Mouse (Mus musculus) testis, postnatal 14 days (tissue): ENCODE results near the gene Tcf3.

Source experiments
- DNase-seq: peaks from one replicate; pipeline ENCODE4 v3.0.0; 2021; ENCODE audit warnings: low spot score

Gene Tcf3

DNA sequence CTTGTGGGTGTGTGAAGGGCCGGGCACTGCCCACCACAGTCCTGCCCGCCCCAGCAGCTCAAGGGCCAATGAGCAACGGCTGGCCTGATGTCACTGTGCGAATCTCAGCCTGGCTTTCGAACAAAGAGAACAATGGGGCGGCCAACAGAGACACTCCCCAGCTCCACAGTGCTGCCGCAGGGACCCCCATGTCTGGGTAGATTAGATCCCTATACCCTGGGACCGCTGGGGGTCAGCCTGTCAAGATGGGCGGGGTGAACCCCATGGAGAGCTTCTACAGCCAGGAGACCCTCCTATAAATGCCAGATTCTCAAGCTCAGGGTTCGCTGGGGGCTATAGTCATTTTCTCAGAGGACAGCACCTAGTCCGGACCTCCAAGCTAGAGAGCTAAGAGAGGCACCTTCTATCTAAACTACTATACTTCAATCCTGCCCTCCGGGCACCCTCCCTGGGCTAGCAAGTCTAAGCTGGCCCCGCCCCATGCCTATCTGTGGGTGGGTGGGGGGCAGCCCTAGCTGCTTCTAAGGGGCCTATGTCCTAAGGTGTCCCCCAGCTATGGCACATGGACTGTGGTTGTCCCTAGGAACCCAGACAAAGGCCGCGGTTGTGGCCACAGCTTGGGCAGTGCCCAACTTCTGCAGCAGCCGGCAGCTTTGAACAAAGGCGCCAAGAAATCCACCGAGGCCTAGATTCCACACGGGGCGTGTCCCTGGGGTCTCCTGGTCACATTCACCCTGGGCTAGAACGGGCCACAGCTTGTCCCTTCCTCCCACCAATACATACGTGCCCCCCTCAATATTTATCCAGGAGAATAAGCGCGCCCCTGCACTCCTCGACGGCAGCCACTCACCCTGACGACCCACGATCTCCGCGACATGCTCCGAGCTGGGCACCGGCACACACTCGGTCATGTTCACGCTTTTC lies 47.4 kb downstream of the Tcf3 start:
- DNase-seq, result no peak

DNA sequence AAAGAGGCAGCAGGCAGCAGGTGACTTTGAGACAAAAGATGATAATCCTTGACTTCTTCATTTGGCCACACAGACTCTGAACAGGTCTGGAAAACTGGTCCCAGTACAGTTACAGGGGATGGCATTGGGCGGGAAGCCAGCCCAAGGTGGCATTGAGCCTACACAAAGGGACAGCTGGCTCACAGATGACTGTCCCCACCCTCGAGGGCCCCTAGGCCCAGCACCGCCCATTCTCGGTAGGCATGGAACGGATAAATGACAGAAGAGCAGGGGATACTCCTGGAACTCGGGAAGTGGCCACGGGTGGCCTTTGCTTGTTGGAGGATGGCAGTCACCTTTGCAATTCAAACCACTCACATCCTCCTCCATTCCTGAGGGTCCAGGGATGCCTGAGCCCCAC lies 48.1 kb downstream of the Tcf3 start:
- no peak for DNase-seq

DNA sequence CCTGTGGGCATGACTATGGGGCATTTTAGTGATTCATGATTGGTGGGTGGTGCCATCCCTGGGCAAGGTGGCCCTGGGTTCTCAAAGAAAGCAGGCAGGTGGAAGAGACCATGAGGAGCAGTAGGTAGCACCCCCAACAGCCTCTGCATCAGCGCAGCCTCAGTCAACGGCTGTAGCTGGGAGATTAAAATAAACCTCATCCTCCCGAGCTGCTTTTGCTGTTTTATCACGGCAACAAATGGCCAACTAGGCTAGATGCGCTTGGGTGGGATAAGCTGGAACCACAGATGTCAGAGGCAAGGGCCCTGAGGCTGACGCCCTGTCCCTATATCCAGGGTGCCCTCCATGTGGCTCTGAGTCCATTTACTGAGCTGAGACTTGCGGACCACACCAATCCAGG lies 48.7 kb downstream of the Tcf3 start:
- DNase-seq, result no peak

DNA sequence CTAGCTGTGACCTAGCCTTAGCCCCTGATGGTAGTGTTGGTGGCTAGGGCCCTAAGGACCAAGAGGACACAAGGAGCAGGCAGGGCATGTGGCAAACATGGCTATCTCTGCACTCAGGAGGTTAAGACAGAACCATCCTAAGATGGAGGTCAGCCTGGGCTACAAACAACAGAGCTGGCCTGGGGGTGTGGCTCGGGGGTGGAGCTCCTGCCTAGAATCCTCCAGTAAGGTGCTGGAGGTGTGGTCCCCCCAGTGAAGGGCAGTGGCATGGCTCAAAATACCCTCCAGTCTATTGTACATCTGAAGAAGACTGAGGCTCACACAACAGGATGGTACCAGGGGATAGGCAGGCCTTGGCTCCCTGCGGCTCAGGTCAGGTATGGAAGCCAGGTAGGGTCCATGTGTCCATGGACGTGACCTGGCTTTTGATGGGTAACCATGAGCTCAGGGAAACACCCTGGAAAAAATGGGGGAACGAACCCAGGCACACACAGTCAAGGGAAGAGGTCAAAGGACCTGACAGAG lies 49.3 kb downstream of the Tcf3 start:
- no peak for DNase-seq

DNA sequence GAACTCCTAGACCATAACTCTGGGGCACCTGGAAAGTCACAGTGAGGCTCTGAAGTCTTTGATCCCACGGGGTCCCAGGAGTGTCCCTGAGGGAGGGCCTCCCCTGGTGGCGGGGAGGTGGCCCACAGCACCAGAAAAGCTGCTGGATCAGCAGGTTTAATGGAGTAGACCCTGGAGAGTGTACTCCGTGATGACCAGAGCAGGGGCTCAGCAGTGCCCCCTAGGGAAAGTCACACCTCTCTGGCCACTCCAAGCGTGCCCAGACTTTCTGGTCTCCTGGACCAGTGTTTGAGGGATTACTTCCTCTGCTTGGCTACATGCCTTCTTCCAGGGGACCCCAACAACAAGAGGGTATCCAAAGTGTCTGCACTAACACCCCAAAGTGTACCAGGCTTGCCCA lies 50.0 kb downstream of the Tcf3 start:
- no peak for DNase-seq

DNA sequence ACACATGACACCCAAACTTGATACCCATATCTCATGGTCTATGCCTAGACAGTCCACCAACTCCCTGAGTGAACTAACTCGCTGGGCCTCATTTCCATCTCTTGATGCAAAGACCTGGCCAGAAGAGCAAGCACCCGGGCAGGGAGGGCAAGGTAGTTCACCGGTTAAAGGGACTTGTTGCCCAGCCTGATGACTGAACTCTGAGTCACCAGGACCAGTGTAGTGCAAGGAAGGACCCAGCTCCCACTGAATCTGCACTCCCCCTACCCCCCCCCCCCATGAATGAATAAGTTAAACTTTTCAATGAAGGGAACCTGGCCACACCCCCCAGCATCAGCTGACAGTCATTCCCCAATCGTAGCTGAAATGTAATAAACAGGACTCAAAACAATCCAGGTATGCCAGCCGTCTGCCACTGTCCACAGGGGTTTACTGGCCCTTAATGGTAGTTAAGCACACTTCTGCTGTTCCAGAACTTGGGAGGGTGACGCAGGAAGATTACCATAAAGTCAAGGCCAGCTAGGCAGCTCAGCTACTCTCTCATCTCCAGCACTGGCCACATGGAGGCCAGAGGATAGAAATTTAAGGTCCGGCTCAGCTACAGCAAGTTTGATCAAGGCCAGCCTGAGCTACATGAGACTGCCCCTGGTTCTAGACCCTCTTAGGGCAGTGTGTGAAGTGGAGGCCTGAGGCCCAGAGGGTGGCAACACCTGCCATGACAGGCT lies 50.6 kb downstream of the Tcf3 start:
- no peak for DNase-seq

DNA sequence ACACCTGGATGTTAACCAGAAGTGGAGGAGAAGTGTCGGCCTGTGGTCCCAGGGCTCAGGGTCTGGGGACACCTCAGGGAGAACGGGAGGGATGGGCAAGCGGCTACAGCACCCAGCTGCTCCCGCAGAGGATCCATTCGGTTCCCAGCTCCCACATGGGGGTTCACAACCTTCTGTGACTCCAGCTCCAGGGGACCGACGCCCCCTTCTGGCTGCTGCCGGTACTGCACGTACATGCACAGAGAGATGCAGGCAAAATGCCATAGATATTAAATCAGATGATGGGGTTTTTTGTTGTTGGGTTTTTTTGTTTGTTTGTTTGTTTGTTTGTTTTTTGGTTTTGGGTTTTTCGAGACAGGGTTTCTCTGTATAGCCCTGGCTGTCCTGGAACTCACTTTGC lies 55.7 kb downstream of the Tcf3 start:
- peak; percentile 84 for DNase-seq

DNA sequence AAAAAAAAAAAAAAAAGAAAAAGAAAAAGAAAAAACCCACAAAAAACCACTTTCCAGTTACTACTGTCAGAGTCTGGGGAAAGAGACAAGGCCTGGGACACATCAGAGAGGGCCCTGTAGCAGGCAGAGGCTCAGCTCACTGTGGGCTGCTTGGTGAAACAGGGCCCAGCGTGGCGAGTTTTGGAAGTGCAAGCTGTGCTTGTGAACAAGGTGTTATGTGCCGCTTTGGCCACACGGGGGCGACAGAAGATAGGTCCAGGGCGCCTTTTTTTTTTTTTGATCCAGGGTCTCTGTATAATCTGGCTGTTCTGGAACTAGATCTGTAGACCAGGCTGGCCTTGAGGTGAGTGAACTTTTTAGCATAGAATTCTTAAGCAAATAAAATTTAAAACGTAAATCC lies 57.3 kb downstream of the Tcf3 start:
- peak; percentile 89 for DNase-seq

DNA sequence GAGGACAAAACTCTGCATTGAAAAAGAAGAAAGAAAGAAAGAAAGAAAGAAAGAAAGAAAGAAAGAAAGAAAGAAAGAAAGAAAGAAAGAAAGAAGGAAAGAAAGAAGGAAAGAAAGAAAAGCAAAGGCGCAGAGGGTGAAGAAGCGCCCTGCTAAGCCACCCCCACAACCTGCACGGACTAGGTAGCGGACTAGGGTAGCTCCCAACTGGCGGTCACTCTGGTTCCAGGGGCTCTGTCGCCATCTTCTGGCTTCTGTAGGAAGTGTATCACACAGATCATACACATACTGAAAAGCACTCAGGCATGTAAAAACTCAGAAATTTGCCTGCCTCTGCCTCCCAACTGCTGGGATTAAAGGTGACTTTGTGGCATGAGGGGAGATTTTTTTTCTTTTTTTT lies 59.4 kb downstream of the Tcf3 start:
- peak; percentile 74 for DNase-seq

DNA sequence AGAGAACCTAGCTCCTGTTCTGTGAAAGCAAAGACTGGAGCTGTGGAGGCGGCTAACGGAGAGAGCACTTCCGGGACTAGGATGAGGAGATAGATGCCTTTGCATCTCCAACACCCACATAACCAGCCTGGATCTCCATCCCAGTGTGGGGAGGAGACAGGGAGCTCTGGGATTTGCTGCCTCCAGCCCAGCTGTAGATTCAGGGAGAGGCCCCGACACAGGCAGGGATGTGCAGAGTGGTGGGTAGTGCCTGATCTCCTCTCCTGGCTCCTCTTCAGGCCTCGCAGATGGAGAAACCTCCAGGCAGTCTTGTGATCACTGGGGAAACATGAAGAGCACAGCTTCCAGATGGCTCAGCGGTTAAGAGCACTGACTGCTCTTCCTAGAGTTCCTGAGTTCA lies 60.7 kb downstream of the Tcf3 start:
- DNase-seq, result no peak

DNA sequence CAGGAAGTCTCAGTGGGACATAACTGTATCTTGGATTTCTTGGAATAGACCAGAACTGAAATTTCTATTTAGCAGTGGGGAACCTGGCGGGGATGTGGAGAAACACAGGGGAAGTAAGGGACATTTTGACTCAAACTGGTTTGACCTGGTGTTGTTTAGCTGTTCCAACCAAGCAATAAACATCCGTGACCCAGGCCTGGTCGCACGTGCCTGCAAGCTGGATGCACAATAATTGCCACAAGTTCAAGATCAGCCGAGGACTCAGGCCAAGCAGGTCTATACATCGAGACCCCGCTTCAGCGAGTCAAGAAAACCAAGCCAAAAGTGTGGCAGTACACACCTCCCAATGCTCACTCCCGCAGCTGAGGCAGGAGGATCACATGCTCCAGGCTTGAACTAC lies 61.5 kb downstream of the Tcf3 start:
- DNase-seq, result no peak

DNA sequence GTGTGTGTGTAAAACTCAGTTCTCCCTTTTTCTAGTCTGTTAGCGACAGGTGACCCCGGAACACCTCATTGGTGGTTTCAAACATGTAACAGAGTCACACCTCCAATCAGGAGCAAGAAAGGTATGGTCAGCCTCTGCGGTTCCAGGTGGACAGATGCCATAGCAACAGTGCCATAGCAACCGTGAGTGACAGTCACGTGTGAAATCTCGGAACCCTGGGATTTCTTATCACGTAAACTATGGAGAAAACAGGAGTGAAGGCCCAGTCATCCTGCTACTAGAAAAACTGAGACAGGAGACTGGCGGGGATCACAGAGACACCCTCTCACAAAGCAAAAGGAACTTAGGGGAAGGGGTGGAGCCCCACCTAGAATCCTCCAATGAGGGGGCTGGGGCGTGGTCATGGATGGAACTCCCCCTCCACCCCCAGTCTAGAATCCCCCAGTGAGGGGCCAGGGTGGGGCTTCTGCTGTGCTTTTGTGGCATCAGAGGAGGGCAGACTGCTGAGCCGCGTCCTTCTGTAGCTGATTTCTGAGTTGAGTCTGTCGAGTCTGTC lies 62.0 kb downstream of the Tcf3 start:
- no peak for DNase-seq

DNA sequence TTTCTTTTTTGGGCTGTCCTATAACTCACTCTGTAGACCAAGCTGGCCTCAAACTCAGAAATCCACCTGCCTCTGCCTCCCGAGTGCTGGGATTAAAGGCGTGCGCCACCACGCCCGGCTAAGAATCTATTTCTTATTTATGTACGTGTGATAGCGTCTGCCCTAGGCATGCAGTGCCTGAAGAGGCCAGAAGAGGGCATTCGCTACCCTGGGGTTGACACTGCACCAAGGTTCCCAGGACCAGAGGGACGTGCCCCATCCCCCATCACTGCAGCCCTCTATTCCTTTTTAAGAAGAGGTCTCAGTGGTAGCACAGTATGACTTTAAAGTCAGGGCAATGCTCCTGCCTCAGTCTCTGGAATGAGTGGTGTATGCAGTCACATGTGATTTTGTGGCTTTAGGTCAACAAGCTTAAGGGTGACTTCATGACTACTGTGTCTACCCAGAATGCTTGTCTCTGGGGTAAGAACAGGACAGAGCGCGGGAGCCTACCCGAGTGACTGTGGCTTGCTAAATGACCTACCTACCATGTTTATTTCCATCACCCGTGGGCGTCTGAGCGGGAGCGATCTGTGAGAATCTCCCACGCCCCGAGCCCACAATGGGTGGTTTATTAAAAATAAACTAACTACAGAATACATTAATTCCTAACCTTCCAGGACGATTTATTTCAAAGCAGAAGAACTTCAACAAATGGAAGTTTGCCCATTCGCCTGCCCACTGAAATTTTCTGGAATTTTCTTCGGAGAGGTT lies 63.3 kb downstream of the Tcf3 start:
- no peak for DNase-seq

DNA sequence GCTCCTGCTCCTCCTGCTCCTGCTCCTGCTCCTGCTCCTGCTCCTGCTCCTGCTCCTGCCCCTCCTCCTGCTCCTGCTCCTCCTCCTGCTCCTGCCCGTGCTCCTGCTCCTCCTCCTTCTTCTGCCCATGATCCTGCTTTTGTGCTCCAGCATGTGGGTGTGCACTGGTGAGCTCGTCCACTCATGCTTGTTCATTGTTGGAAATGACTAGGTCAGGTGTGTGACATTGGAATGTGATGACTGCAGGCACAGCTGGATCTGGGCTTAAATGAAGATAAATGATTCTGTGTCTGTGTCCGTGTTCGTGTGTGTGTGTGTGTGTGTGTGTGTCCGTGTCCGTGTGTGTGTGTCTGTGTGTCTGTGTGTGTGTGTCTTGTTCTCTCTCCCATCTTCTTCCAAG lies 65.1 kb downstream of the Tcf3 start:
- no peak for DNase-seq

DNA sequence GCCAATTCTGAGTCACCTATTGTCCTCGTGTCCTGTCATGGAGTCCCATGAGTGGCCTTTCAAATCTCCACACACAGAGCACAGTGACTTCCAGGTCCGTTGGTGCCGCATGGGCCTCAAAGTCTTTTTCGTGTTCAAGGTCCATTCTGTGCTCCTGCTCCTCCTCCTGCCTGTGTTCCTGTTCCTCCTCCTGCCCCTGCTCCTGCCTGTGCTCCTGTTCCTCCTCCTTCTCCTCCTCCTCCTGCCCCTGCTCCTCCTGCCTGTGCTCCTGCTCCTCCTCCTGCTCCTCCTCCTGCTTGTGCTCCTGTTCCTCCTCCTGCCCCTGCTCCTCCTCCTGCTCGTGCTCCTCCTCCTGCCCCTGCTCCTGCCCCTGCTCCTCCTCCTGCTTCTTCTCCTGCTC lies 65.5 kb downstream of the Tcf3 start:
- DNase-seq, result no peak

DNA sequence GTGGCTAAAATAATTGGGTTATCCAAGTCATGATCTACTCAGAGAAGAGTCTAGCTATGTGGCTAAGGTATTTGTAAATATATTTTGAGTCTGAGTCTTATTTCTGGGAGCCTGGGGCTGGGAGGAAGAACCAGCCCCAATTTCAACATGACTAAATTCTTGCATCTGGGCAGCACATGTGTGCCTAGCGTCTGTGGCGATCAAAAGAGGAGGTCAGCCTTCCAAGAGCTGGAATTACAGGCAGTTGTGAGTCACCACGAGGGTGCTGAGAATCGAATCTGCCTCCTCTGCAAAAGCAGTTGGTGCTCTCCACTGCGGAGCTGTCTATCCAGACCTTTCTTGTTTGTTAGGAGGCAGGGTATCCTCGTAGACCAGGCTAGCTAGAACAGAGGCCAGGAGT lies 67.7 kb downstream of the Tcf3 start:
- DNase-seq, result no peak

DNA sequence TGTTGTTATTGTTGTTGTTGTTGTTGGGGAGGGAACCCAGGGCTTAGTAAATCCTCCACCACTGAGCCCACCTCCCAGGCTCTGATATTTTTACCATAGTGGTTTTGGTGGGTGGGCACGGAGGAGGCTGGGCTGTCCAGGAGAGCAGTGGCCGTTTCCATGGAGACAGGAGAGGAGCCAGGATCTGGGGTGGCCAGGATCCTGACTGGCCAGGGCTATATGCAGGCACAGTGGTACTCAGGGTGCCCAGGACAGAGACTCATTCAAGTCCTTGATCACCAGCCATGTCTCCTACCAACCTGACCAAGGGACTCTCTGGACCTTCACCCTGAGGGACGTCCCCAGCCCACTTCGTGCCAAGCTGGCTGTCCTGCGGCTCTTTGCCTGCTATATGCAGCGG lies 69.7 kb downstream of the Tcf3 start:
- DNase-seq, result no peak
